Mouse (Mus musculus): ENCODE measurements around the gene Rptor.

DNA sequence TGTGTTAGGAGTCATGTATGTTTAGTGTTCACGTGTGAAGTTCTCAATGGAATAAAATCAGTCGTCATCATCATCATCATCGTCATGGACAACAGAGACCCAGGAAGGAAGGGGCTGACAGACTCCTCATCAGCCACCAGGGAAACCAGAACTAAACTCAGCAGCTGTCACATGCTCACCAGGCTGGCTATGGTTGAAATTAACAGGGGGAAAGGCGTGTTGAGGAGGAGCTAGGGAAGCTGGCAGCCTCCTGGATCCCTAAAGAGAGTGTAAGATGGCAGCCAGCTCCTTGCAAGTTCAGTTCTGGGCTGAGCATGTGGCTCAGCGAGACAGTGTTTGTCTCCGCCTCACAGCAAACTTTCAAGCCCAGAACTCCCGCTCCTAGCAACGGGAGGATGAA lies 332.1 kb downstream of the Rptor start:
- TF ChIP-seq EP300 (IDR thresholded peaks at IDR 0.05; ENCODE audit: low read depth) (no peak), CTCF (IDR thresholded peaks at IDR 0.05; ENCODE audit: low read depth) (no peak)
